Mouse (Mus musculus) gastrocnemius, postnatal 4 days (tissue): Measurements from ENCODE around the gene Gm3854. TPM values are rescaled to one million over a fixed set of nuclear protein-coding genes. Genes with fewer than 3 reads are reported as not detected.

Source experiments
- DNase-seq, 2 experiments: peaks; one replicate each; pipeline ENCODE4 v3.0.0; 2021 to 2022; ENCODE audit warnings: low spot score in 2 of 2, mixed read lengths in 2 of 2
- total RNA-seq, 2 experiments: library from RNA; stranded (reverse); gene quantifications; 2 replicates each; pipeline ENCODE4 v1.2.3; 2021

The Gm3854 gene
- total RNA-seq, 2 experiments from 2014 or later = 0.37 to 0.47 TPM

- DNase-seq = no peak
Measured at GRCm38 (mm10) chr7:6384011-6384410, 40.5 kb downstream of the Gm3854 start.

DNA sequence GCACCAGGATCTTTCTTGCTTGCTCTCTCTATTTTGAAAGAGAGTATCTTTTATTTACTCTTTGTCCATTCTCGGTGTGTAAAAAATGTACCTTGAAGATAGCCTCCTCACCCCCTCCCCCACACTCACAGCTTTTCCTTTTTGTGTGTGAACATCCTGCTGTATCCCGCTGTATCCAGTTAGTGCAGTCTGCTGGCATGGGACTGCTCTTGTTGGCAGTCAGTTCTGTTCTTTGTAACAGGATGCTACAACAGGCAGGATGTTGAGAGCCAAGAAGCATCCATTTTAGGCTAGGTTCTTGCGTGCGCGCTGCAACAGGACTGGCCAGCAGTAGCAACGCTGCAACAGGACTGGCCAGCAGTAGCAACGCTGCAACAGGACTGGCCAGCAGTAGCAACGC is 43.4 kb downstream of the Gm3854 start:
- no peak for DNase-seq

DNA sequence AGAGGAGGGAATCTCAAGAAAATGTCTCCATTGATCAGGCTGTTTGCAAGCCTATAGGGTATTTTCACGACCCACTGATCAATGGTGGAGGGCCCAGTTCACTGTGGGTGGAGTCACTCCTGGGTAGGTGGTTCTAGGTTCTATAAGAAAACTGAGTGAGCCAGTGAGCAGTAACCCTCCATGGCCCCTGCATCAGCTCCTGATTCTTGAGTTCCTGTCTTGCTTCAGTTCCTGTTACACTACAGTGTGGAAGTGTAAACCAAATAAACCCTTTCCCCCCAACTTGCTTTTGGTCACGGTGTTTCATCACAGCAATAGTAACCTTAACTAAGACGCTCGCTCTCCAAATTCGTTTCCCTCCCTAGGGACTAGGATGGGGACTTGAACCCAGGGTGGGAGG is 45.4 kb downstream of the Gm3854 start:
- no peak for DNase-seq

- DNase-seq = no peak
Measured at GRCm38 (mm10) chr7:6389449-6389848, 45.9 kb downstream of the Gm3854 start.

- DNase-seq = peak in 1 of 2 experiments; percentile 24
Measured at GRCm38 (mm10) chr7:6397996-6398975, 54.7 kb downstream of the Gm3854 start, which contains the start of gene Smim17. TSS of gene Smim17 (plus strand) at chr7:6398715.

Other genes with a start within 250 kb of the Gm3854 start
- gene Zfp787, start 187.8 kb upstream of the Gm3854 start, total RNA-seq = 10 to 100 TPM; 38.9 to 52.0 TPM
- 10 to 100 TPM; 11.8 to 12.5 TPM for gene Zfp444, start 171.5 kb upstream of the Gm3854 start, total RNA-seq
- not detected for gene Galp, start 146.7 kb upstream of the Gm3854 start, total RNA-seq
- not detected for gene Zscan5b, start 121.5 kb upstream of the Gm3854 start, total RNA-seq
- not detected for gene Epp13, start 91.0 kb upstream of the Gm3854 start, total RNA-seq
- 1 to 10 TPM; 5.2 to 5.9 TPM for gene Zfp667, start 57.2 kb upstream of the Gm3854 start, total RNA-seq
- 1 to 10 TPM; 1.2 to 1.9 TPM for gene Zfp583, start 12.5 kb upstream of the Gm3854 start, total RNA-seq
- 1 to 10 TPM; 1.8 to 2.0 TPM for gene Zfp78, start 19.5 kb downstream of the Gm3854 start, total RNA-seq
- gene Zfp28, start 39.5 kb downstream of the Gm3854 start, total RNA-seq = 1 to 10 TPM; 7.1 to 7.5 TPM
- under 1 TPM in 1 of 2 experiments, not detected in 1; 0.44 TPM for gene Smim17, start 55.0 kb downstream of the Gm3854 start, total RNA-seq
- gene Gm20715, start 66.5 kb downstream of the Gm3854 start, total RNA-seq = not detected
- not detected for gene Olfr1344, start 94.9 kb downstream of the Gm3854 start, total RNA-seq
- not detected for gene Olfr1336, start 112.4 kb downstream of the Gm3854 start, total RNA-seq
- not detected for gene Olfr1346, start 123.3 kb downstream of the Gm3854 start, total RNA-seq
- not detected for gene Olfr5, start 143.2 kb downstream of the Gm3854 start, total RNA-seq
- not detected for gene Olfr1347, start 156.0 kb downstream of the Gm3854 start, total RNA-seq
- gene Olfr1348, start 165.0 kb downstream of the Gm3854 start, total RNA-seq = not detected
- not detected for gene Olfr1349, start 179.2 kb downstream of the Gm3854 start, total RNA-seq
- not detected for gene Olfr1350, start 221.1 kb downstream of the Gm3854 start, total RNA-seq